8 mouse cellular contexts compared by ENCODE assay signal in genomic region chr5:122989551-122990330, GRCm38 (mm10). TPM values are rescaled to one million over a fixed set of nuclear protein-coding genes. Genes with fewer than 3 reads are reported as not detected.
DNase-seq lines count a peak whose midpoint lies in the region; ATAC-seq and TF ChIP-seq lines count a peak whose summit lies in the region.

Kdm2b (minus strand) TSS chr5:122989823.

- DNase-seq in liver, adult 2 months (ENCODE audit: extremely low read depth, low read depth, low spot score), result peak; percentile 75
- no peak for DNase-seq in liver
- peak; percentile 74 for DNase-seq in brain, embryonic 14.5 days (ENCODE audit: low read depth)
- no peak for DNase-seq in gastrocnemius, postnatal 4 days (ENCODE audit: low spot score in 2 of 2)
- peak; percentile 77 for DNase-seq in naive thymus-derived CD4-positive, alpha-beta T cell, adult 2 months (ENCODE audit: low read depth)
- no peak for DNase-seq in ovary, postnatal 14 days (ENCODE audit: low spot score)

- WGBS in liver, adult 2 months, result 12% methylated on average over 15 of the region's 15 CpGs
- 6% methylated on average over 15 of the region's 15 CpGs for WGBS in intestine, embryonic 16.5 days
- 6% methylated on average over 15 of the region's 15 CpGs for WGBS in limb, embryonic 15.5 days

- H3K79me2 ChIP-seq in liver, adult 2 months (ENCODE audit: control insufficient read depth, insufficient read depth, low read length), result no peaks in the 10 kb centered on the region

- H3K4me3 ChIP-seq in liver, adult 2 months (ENCODE audit: insufficient read depth, low read depth, low read length), result peak within 1 kb of the TSS; percentile 94
- peak within 1 kb of the TSS; percentile 76 for H3K4me3 ChIP-seq in intestine, embryonic 16.5 days (ENCODE audit: low read length)
- peak within 1 kb of the TSS; percentile 58 for H3K4me3 ChIP-seq in limb, embryonic 15.5 days

- no peaks in the 10 kb centered on the region for H3K4me1 ChIP-seq in liver, adult 2 months (ENCODE audit: control insufficient read depth, insufficient read depth, low read length)
- H3K4me1 ChIP-seq in intestine, embryonic 16.5 days (ENCODE audit: control insufficient read depth, insufficient read depth, low read length), result peaks cover 23% of the 10 kb centered on the region
- peaks cover 57% of the 10 kb centered on the region for H3K4me1 ChIP-seq in limb, embryonic 15.5 days

- H3K9ac ChIP-seq in liver, adult 2 months (ENCODE audit: low read depth, low read length), result peak within 1 kb of the TSS; percentile 91
- peak within 1 kb of the TSS; percentile 84 for H3K9ac ChIP-seq in intestine, embryonic 16.5 days (ENCODE audit: low read depth, low read length)
- peak within 1 kb of the TSS; percentile 50 for H3K9ac ChIP-seq in limb, embryonic 15.5 days

- TF ChIP-seq POLR2A in liver, adult 2 months (IDR thresholded peaks at IDR 0.05; ENCODE audit: extremely low read depth, insufficient read depth, low read length), result no peak
- no peak for TF ChIP-seq POLR2A in brain, embryonic 14.5 days (IDR thresholded peaks at IDR 0.05; ENCODE audit: borderline replicate concordance, extremely low read depth, insufficient read depth, insufficient read length, poor library complexity, severe bottlenecking)

- no peak; the same call in 1 of the 2 replicates for ATAC-seq in intestine, embryonic 16.5 days
- ATAC-seq in limb, embryonic 15.5 days (ENCODE audit: insufficient number of reproducible peaks, low FRiP score, low TSS enrichment, low read depth), result no peak

- peak within 1 kb of the TSS; percentile 43; the same call in 1 of the 2 replicates for H3K27ac ChIP-seq in liver, adult 2 months (replicated peaks; ENCODE audit: insufficient read depth, low read depth, low read length)
- peak within 1 kb of the TSS; percentile 74 for H3K27ac ChIP-seq in intestine, embryonic 16.5 days (ENCODE audit: low read length)
- H3K27ac ChIP-seq in limb, embryonic 15.5 days, result peak within 1 kb of the TSS; percentile 86

- no peaks in the 10 kb centered on the region for H3K36me3 ChIP-seq in liver, adult 2 months (ENCODE audit: control insufficient read depth, insufficient read depth, low read length)
- H3K36me3 ChIP-seq in intestine, embryonic 16.5 days (ENCODE audit: control insufficient read depth, insufficient read depth, low read length), result no peaks in the 10 kb centered on the region
- H3K36me3 ChIP-seq in limb, embryonic 15.5 days, result no peaks in the 10 kb centered on the region

- no peaks in the 10 kb centered on the region for H3K27me3 ChIP-seq in liver, adult 2 months (ENCODE audit: control insufficient read depth, insufficient read depth, low read length)
- H3K27me3 ChIP-seq in intestine, embryonic 16.5 days (replicated peaks; ENCODE audit: control insufficient read depth, insufficient read depth, low read length), result no peaks in the 10 kb centered on the region
- H3K27me3 ChIP-seq in limb, embryonic 15.5 days, result no peaks in the 10 kb centered on the region

- H3K4me2 ChIP-seq in intestine, embryonic 16.5 days (ENCODE audit: low read depth, low read length), result peak within 1 kb of the TSS; percentile 97
- H3K4me2 ChIP-seq in limb, embryonic 15.5 days, result peak within 1 kb of the TSS; percentile 88

- H3K9me3 ChIP-seq in intestine, embryonic 16.5 days (ENCODE audit: control insufficient read depth, low read length), result no peaks in the 10 kb centered on the region
- H3K9me3 ChIP-seq in limb, embryonic 15.5 days, result no peaks in the 10 kb centered on the region

- TF ChIP-seq CTCF in liver, adult 2 months (IDR thresholded peaks at IDR 0.05; ENCODE audit: low read depth, low read length), result no peak
- TF ChIP-seq CTCF in brain, embryonic 14.5 days (IDR thresholded peaks at IDR 0.05; ENCODE audit: borderline replicate concordance, extremely low read depth, insufficient read depth, insufficient read length), result no peak

RNA-seq across cellular contexts. Expression of gene Kdm2b, which starts in this region (rescaled TPM):
- 3.0 and 4.9 TPM in 2 replicates for total RNA-seq in liver, adult 2 months (2014; rRNA removed)
- polyA plus RNA-seq in liver, adult 2 months (2012; rRNA removed), result 5.5 and 7.1 TPM in 2 replicates
- 81.7 and 102 TPM in 2 replicates for polyA plus RNA-seq in brain, embryonic 14.5 days (2012; rRNA removed)
- 10 to 100 TPM; 26.0 to 31.7 TPM for total RNA-seq in gastrocnemius, postnatal 4 days (2021)
- 21.6 and 22.4 TPM in 2 replicates for polyA plus RNA-seq in intestine, embryonic 16.5 days (2015; fragmentation: Nextera tagmentation; extraction: Ambion mirVana)
- 42.1 and 46.0 TPM in 2 replicates for polyA plus RNA-seq in limb, embryonic 15.5 days (2015; fragmentation: Nextera tagmentation; extraction: Ambion mirVana)

Comparison
In these comparisons a context has a peak if more than half of its experiments do, and no peak if none do; other contexts are left out.
1. DNase-seq: peak in liver, adult 2 months (single experiment), brain, embryonic 14.5 days (single experiment) and naive thymus-derived CD4-positive, alpha-beta T cell, adult 2 months (single experiment); none in liver (single experiment), gastrocnemius, postnatal 4 days (0 of 2) and ovary, postnatal 14 days (single experiment).
2. Peak in every context shown above with its lines, with median percentiles within 50 percentile points of each other: H3K27ac ChIP-seq, H3K4me3 ChIP-seq and H3K9ac ChIP-seq.